Mouse (Mus musculus): Measurements from ENCODE around the gene Cox5a.

- TF ChIP-seq CTCF (IDR thresholded peaks at IDR 0.05; ENCODE audit: insufficient read depth, low read length) (no peak), POLR2A (IDR thresholded peaks at IDR 0.05; ENCODE audit: borderline replicate concordance, extremely low read depth, low read depth, low read length) (no peak)
Observed at GRCm38 (mm10) chr9:57543951-57544350, 22.9 kb downstream of the Cox5a start.

All from lung, adult 2 months (tissue).